Mouse (Mus musculus) layer of hippocampus, adult 18-20 months (tissue): ENCODE measurements around the gene Gm49355. TPM values are rescaled to one million over a fixed set of nuclear protein-coding genes. Genes with fewer than 3 reads are reported as not detected.
"Not testable (repeated sequence)": the region's sequence is repeated elsewhere in the genome, so short reads cannot be mapped to it uniquely, and the experiment has no call there.

Source experiments
- DNase-seq, 2 experiments: peaks; one replicate each; pipeline ENCODE4 v3.0.0; 2022; ENCODE audit warnings: low spot score in 2 of 2
- long read RNA-seq: library from polyadenylated mRNA; stranded (forward); transcript quantifications from one replicate; pipeline ENCODE4 v2.0.0, GENCODE M21; 2021
- total RNA-seq, 2 experiments: library from RNA; stranded (reverse); gene quantifications; 2 replicates each; pipeline ENCODE4 v1.2.3; 2021

The Gm49355 gene
- total RNA-seq = under 1 TPM in 1 of 2 experiments, not detected in 1; 0.15 TPM
- long read RNA-seq = 0 reads

GRCm38 (mm10) chr14:12283641-12284040, at the start of gene Gm49355:
Gene Gm49355 (plus strand): TSS chr14:12283976.
- no peak for DNase-seq

GRCm38 (mm10) chr14:12243726-12244125, 40.0 kb upstream of the Gm49355 start:
- no peak for DNase-seq

- DNase-seq = no peak
Measured at GRCm38 (mm10) chr14:12276031-12276430, 7.7 kb upstream of the Gm49355 start.

GRCm38 (mm10) chr14:12284141-12284912, 551 bp downstream of the Gm49355 start, which contains the start of gene 3830406C13Rik:
Gene 3830406C13Rik (plus strand): TSS chr14:12284173.
- DNase-seq = peak; percentile 82 to 90

- not testable (repeated sequence) for DNase-seq
Measured at GRCm38 (mm10) chr14:12289747-12290146, 6.0 kb downstream of the Gm49355 start.

- DNase-seq = peak; percentile 79 to 87
Measured at GRCm38 (mm10) chr14:12296391-12296790, 12.6 kb downstream of the Gm49355 start.

GRCm38 (mm10) chr14:12299171-12299570, 15.4 kb downstream of the Gm49355 start:
- no peak for DNase-seq

- no peak for DNase-seq
Measured at GRCm38 (mm10) chr14:12299654-12300053, 15.9 kb downstream of the Gm49355 start.

- no peak for DNase-seq
Measured at GRCm38 (mm10) chr14:12300275-12300674, 16.5 kb downstream of the Gm49355 start.

GRCm38 (mm10) chr14:12300677-12301076, 16.9 kb downstream of the Gm49355 start:
- peak in 1 of 2 experiments; percentile 69 for DNase-seq

- no peak for DNase-seq
Measured at GRCm38 (mm10) chr14:12303106-12303505, 19.3 kb downstream of the Gm49355 start.

GRCm38 (mm10) chr14:12333622-12334021, 49.8 kb downstream of the Gm49355 start:
- DNase-seq = no peak

GRCm38 (mm10) chr14:12334925-12335324, 51.1 kb downstream of the Gm49355 start:
- DNase-seq = no peak

GRCm38 (mm10) chr14:12337421-12337997, 53.7 kb downstream of the Gm49355 start:
- DNase-seq = peak in 1 of 2 experiments; percentile 65

- DNase-seq = peak in 1 of 2 experiments; percentile 49
Measured at GRCm38 (mm10) chr14:12337998-12338809, 54.4 kb downstream of the Gm49355 start.

GRCm38 (mm10) chr14:12338811-12339565, 55.2 kb downstream of the Gm49355 start:
- no peak for DNase-seq

- peak in 1 of 2 experiments; percentile 31 for DNase-seq
Measured at GRCm38 (mm10) chr14:12340238-12341074, 56.7 kb downstream of the Gm49355 start.

GRCm38 (mm10) chr14:12341075-12341788, 57.5 kb downstream of the Gm49355 start:
- DNase-seq = peak in 1 of 2 experiments; percentile 53

GRCm38 (mm10) chr14:12341789-12342457, 58.1 kb downstream of the Gm49355 start:
- no peak for DNase-seq
